Mouse (Mus musculus) CH12.LX (cell line): ENCODE data around the gene Dctn3. TPM values are rescaled to one million over a fixed set of nuclear protein-coding genes. Genes with fewer than 3 reads are reported as not detected.

ENCODE experiments used
- DNase-seq: peaks from one replicate; pipeline ENCODE4 v3.0.0-alpha.2; 2013; ENCODE audit errors: extremely low read depth
- H3K27ac ChIP-seq: 2 replicates; pipeline ENCODE4 v1.5.1; 2012; ENCODE audit warnings: low read depth, mild to moderate bottlenecking, control low read depth, moderate library complexity; ENCODE audit not compliant: insufficient read depth
- H3K27me3 ChIP-seq: replicated peaks from 2 replicates; pipeline ENCODE3; 2012; ENCODE audit warnings: inconsistent platforms
- H3K36me3 ChIP-seq, 2 experiments: replicated peaks in 1 of 2; 2 replicates each; pipeline versions ENCODE3 to v1.6.1; 2012; ENCODE audit warnings: inconsistent platforms in 1 of 2, low read length in 1 of 2, mild to moderate bottlenecking in 1 of 2, mixed read lengths in 1 of 2, moderate library complexity in 1 of 2; ENCODE audit not compliant: control insufficient read depth in 1 of 2, insufficient read depth in 1 of 2
- H3K4me1 ChIP-seq, 2 experiments: 2 replicates each; pipeline ENCODE4 v1.6.1; 2012; ENCODE audit warnings: inconsistent platforms in 1 of 2, moderate library complexity in 1 of 2; ENCODE audit not compliant: insufficient read depth in 2 of 2, control insufficient read depth in 1 of 2
- H3K4me2 ChIP-seq: 2 replicates; pipeline ENCODE4 v1.6.1; 2012; ENCODE audit warnings: low read depth, mild to moderate bottlenecking, control low read depth; ENCODE audit not compliant: poor library complexity, insufficient read depth, severe bottlenecking
- H3K4me3 ChIP-seq, 3 experiments: fragments of 150-350 bp in 1 of 3; sonication (generic) in 1 of 3; replicated peaks in 1 of 3; 2 replicates each; pipeline versions ENCODE3 to v1.5.1; 2011 to 2012; ENCODE audit warnings: low read depth in 2 of 3, low read length in 2 of 3, mild to moderate bottlenecking in 2 of 3, moderate library complexity in 2 of 3, control low read depth in 1 of 3, improper control_type of control experiment in 1 of 3, inconsistent platforms in 1 of 3, mixed read lengths in 1 of 3; ENCODE audit not compliant: poor library complexity in 1 of 3
- H3K79me2 ChIP-seq: replicated peaks from 2 replicates; pipeline ENCODE4 v1.6.1; 2012; ENCODE audit warnings: mild to moderate bottlenecking, moderate library complexity; ENCODE audit not compliant: control insufficient read depth, poor library complexity, insufficient read depth, severe bottlenecking; ENCODE audit errors: extremely low read depth
- H3K9ac ChIP-seq: 2 replicates; pipeline ENCODE4 v1.6.1; 2012; ENCODE audit warnings: low read depth, mild to moderate bottlenecking, control low read depth, moderate library complexity; ENCODE audit not compliant: insufficient read depth
- H3K9me3 ChIP-seq: replicated peaks from 2 replicates; pipeline ENCODE3; 2012; ENCODE audit warnings: low read length, inconsistent platforms, mixed read lengths
- CHD2 ChIP-seq: IDR thresholded peaks from 2 replicates; pipeline ENCODE4 v1.6.1; 2011; ENCODE audit warnings: low read length, improper control_type of control experiment
- CTCF ChIP-seq, 2 experiments: IDR thresholded peaks in 1 of 2; conservative IDR thresholded peaks in 1 of 2; 2 replicates each; pipeline ENCODE4 v1.5.1; 2011 to 2012; ENCODE audit warnings: low read depth in 2 of 2, low read length in 2 of 2, improper control_type of control experiment in 1 of 2, inconsistent platforms in 1 of 2, mild to moderate bottlenecking in 1 of 2, moderate library complexity in 1 of 2
- E2F4 ChIP-seq: IDR thresholded peaks from 2 replicates; pipeline ENCODE4 v1.6.1; 2011; ENCODE audit warnings: low read depth, low read length, improper control_type of control experiment; ENCODE audit not compliant: insufficient replicate concordance
- ELF1 ChIP-seq: IDR thresholded peaks from 2 replicates; pipeline ENCODE4 v1.6.1; 2014; ENCODE audit warnings: low read depth, mild to moderate bottlenecking, inconsistent platforms, low read length, improper control_type of control experiment
- EP300 ChIP-seq: IDR thresholded peaks from 2 replicates; pipeline ENCODE4 v1.6.1; 2011; ENCODE audit warnings: low read length, improper control_type of control experiment
- GABPA ChIP-seq: IDR thresholded peaks from 2 replicates; pipeline ENCODE4 v1.6.1; 2012; ENCODE audit warnings: low read depth, low read length, improper control_type of control experiment, inconsistent platforms; ENCODE audit not compliant: insufficient replicate concordance
- HCFC1 ChIP-seq: IDR thresholded peaks from 2 replicates; pipeline ENCODE4 v1.6.1; 2012; ENCODE audit warnings: low read depth, mild to moderate bottlenecking, inconsistent platforms, low read length, improper control_type of control experiment
- IRF4 ChIP-seq: IDR thresholded peaks from 2 replicates; pipeline ENCODE4 v1.6.1; 2014; ENCODE audit warnings: low read depth, mild to moderate bottlenecking, inconsistent platforms, low read length, improper control_type of control experiment
- JUN ChIP-seq: IDR thresholded peaks from 2 replicates; pipeline ENCODE4 v1.6.1; 2011; ENCODE audit warnings: low read depth, mild to moderate bottlenecking, low read length, improper control_type of control experiment, moderate library complexity; ENCODE audit not compliant: insufficient read depth
- KAT2A ChIP-seq: IDR thresholded peaks from 2 replicates; pipeline ENCODE4 v1.6.1; 2012; ENCODE audit warnings: low read length, improper control_type of control experiment, inconsistent platforms; ENCODE audit not compliant: insufficient replicate concordance
- MEF2A ChIP-seq: IDR thresholded peaks from 2 replicates; pipeline ENCODE4 v1.6.1; 2014; ENCODE audit warnings: low read depth, mild to moderate bottlenecking, inconsistent platforms, low read length, improper control_type of control experiment, borderline replicate concordance
- MXI1 ChIP-seq: IDR thresholded peaks from 2 replicates; pipeline ENCODE4 v1.6.1; 2011; ENCODE audit warnings: mild to moderate bottlenecking, low read depth, low read length, improper control_type of control experiment
- MYC ChIP-seq: IDR thresholded peaks from 2 replicates; pipeline ENCODE4 v1.6.1; 2011; ENCODE audit warnings: low read depth, mild to moderate bottlenecking, improper control_type of control experiment, low read length
- NRF1 ChIP-seq: IDR thresholded peaks from 2 replicates; pipeline ENCODE4 v1.6.1; 2014; ENCODE audit warnings: low read depth, mild to moderate bottlenecking, inconsistent platforms, low read length, improper control_type of control experiment, moderate library complexity
- PAX5 ChIP-seq: IDR thresholded peaks from 2 replicates; pipeline ENCODE4 v1.6.1; 2012; ENCODE audit warnings: low read length, inconsistent platforms, mixed read lengths
- POLR2AphosphoS2 ChIP-seq: IDR thresholded peaks from 2 replicates; pipeline ENCODE4 v1.6.1; 2011; ENCODE audit warnings: low read depth, low read length, improper control_type of control experiment
- SIN3A ChIP-seq: IDR thresholded peaks from 2 replicates; pipeline ENCODE4 v1.6.1; 2012; ENCODE audit warnings: low read length, improper control_type of control experiment, inconsistent platforms
- SMC3 ChIP-seq: IDR thresholded peaks from 2 replicates; pipeline ENCODE4 v1.6.1; 2011; ENCODE audit warnings: low read depth, low read length, improper control_type of control experiment
- USF1 ChIP-seq: IDR thresholded peaks from 2 replicates; pipeline ENCODE4 v1.6.1; 2014; ENCODE audit warnings: low read depth, mild to moderate bottlenecking, inconsistent platforms, low read length, improper control_type of control experiment
- USF2 ChIP-seq: conservative IDR thresholded peaks from 2 replicates; pipeline ENCODE4 v1.6.1; 2011; ENCODE audit warnings: low read depth, low read length, improper control_type of control experiment
- ZC3H11A ChIP-seq: IDR thresholded peaks from 2 replicates; pipeline ENCODE4 v1.6.1; 2012; ENCODE audit warnings: low read depth, mild to moderate bottlenecking, inconsistent platforms, low read length, improper control_type of control experiment
- ZMIZ1 ChIP-seq: IDR thresholded peaks from 2 replicates; pipeline ENCODE4 v1.6.1; 2012; ENCODE audit warnings: low read depth, mild to moderate bottlenecking, inconsistent platforms, low read length, improper control_type of control experiment
- dilution Hi-C: fragments of 300-500 bp; cut with MboI; formaldehyde crosslinking; loops from 2 replicates; pipeline ENCODE4 v1.14.3; 2020; ENCODE audit warnings: low sequenced_read_pairs; ENCODE audit not compliant: extremely low pct_unique_long_range_greater_than_20kb, extremely low pct_ligation_motif_present
- in situ Hi-C: fragments of 300-500 bp; cut with MboI; formaldehyde crosslinking; loops from 3 replicates; pipeline ENCODE4 v1.14.3; 2019; ENCODE audit warnings: low sequenced_read_pairs, low pct_ligation_motif_present, low pct_unique_long_range_greater_than_20kb, mixed read lengths
- polyA plus RNA-seq: library from polyadenylated mRNA; unstranded; fragments of >175 nt; gene quantifications from 2 replicates; pipeline ENCODE4 v1.2.1, GENCODE M21; 2012; ENCODE audit warnings: low read depth; ENCODE audit not compliant: insufficient read length
- total RNA-seq, 2 experiments: library from RNA; depleted of rRNA; stranded (reverse); fragments of 300-350 nt in 1 of 2; fragments of >200 nt in 1 of 2; gene quantifications; 2 replicates each; pipeline ENCODE4 v1.2.3; 2012 to 2014

Dctn3 gene
- total and polyA plus RNA-seq, 3 experiments, result 90.5 to 133 (median 112) TPM

- peaks cover 14 to 31% of the 10 kb centered on the region in 2 experiments for H3K4me1 ChIP-seq
- H3K4me3 ChIP-seq, result peak overlapping the region in 2 of 3 experiments; percentile 68 to 84
- no peak for DNase-seq
- TF ChIP-seq POLR2AphosphoS2 (no peak), GABPA (no peak), USF2 (no peak), IRF4 (no peak), SIN3A (no peak), USF1 (no peak), E2F4 (no peak), CHD2 (no peak), MYC (no peak), KAT2A (no peak), PAX5 (no peak), SMC3 (no peak), MXI1 (no peak), ZC3H11A (no peak), EP300 (no peak), JUN (no peak), ZMIZ1 (no peak), MEF2A (no peak), HCFC1 (no peak)
- peaks cover 16 to 43% of the 10 kb centered on the region in 2 experiments for H3K36me3 ChIP-seq
- peaks cover 7% of the 10 kb centered on the region; the same call in 1 of the 2 replicates for H3K79me2 ChIP-seq
- H3K27ac ChIP-seq, result no peak overlapping the region
- peak overlapping the region; percentile 28; the same call in 1 of the 2 replicates for H3K9ac ChIP-seq
- peaks cover 10% of the 10 kb centered on the region for H3K27me3 ChIP-seq
- dilution Hi-C loops (no loop called here), in situ Hi-C loops (no loop called here)
- H3K9me3 ChIP-seq, result no peaks in the 10 kb centered on the region
- H3K4me2 ChIP-seq, result peak overlapping the region; percentile 89
These were observed 11.1 kb downstream of the Dctn3 start for GRCm38 (mm10) chr4:41711705-41712375.

GRCm38 (mm10) chr4:41710229-41710628, 12.7 kb downstream of the Dctn3 start:
- in situ Hi-C loops, result no loop called here
- Histone ChIP-seq H3K9me3 (no peaks in the 10 kb centered on the region), H3K36me3 (peaks cover 7 to 27% of the 10 kb centered on the region in 2 experiments), H3K9ac (no peak overlapping the region), H3K27ac (no peak overlapping the region), H3K4me2 (no peak overlapping the region), H3K4me3 (no peak overlapping the region), H3K79me2 (peaks cover 7% of the 10 kb centered on the region; the same call in 1 of the 2 replicates), H3K4me1 (peaks cover 14 to 36% of the 10 kb centered on the region in 2 experiments), H3K27me3 (peaks cover 26% of the 10 kb centered on the region)
- dilution Hi-C loops, result no loop called here
- no peak for DNase-seq
- TF ChIP-seq SMC3, result no peak
- TF ChIP-seq ELF1, result no peak
- TF ChIP-seq NRF1, result no peak
- peak in 1 of 2 experiments; percentile 41; a peak in 2 of 4 replicates for TF ChIP-seq CTCF (conservative IDR thresholded peaks at IDR 0.05 in 1 of 2, IDR thresholded peaks at IDR 0.05 in 1 of 2; ENCODE audit: low read depth in 2 of 2, low read length in 2 of 2)
